Mouse (Mus musculus): ENCODE results near the gene Trpt1. TPM values are rescaled to one million over a fixed set of nuclear protein-coding genes. Genes with fewer than 3 reads are reported as not detected.
A peak's percentile ranks its signal among the peaks of the same experiment; 100 is the strongest.

Gene Trpt1
- polyA plus RNA-seq, 1 experiment: 4.6 TPM

- Histone ChIP-seq H3K27ac (ENCODE audit: control insufficient read depth, insufficient read depth, low read depth, low read length, poor library complexity) (no peak overlapping the region), H3K4me3 (replicated peaks; ENCODE audit: control insufficient read depth, low read depth, low read length) (no peak overlapping the region), H3K4me1 (ENCODE audit: control insufficient read depth, insufficient read depth, low read length) (no peaks in the 10 kb centered on the region)
- 83% methylated on average over 5 of the region's 5 CpGs for WGBS
- TF ChIP-seq POLR2A (IDR thresholded peaks at IDR 0.05; ENCODE audit: borderline replicate concordance, control insufficient read depth, low read depth, low read length) (no peak), CTCF (IDR thresholded peaks at IDR 0.05; ENCODE audit: control insufficient read depth, insufficient read depth, low read length) (no peak)
Measured at GRCm38 (mm10) chr19:7034006-7034405, 38.1 kb downstream of the Trpt1 start.

- 2% methylated on average over 35 of the region's 35 CpGs for WGBS
- peak overlapping the region; percentile 60 for H3K4me3 ChIP-seq (replicated peaks; ENCODE audit: control insufficient read depth, low read depth, low read length)
- H3K27ac ChIP-seq (ENCODE audit: control insufficient read depth, insufficient read depth, low read depth, low read length, poor library complexity): peak overlapping the region; percentile 34; the same call in 1 of the 2 replicates
- TF ChIP-seq POLR2A (IDR thresholded peaks at IDR 0.05; ENCODE audit: borderline replicate concordance, control insufficient read depth, low read depth, low read length): no peak
- no peak for TF ChIP-seq CTCF (IDR thresholded peaks at IDR 0.05; ENCODE audit: control insufficient read depth, insufficient read depth, low read length)
- peaks cover 3% of the 10 kb centered on the region for H3K4me1 ChIP-seq (ENCODE audit: control insufficient read depth, insufficient read depth, low read length)
Measured at GRCm38 (mm10) chr19:7039088-7039720, 43.3 kb downstream of the Trpt1 start.

GRCm38 (mm10) chr19:7039841-7040636 lies 44.1 kb downstream of the Trpt1 start, which contains the start of gene Stip1:
TSS of gene Stip1 (minus strand) at chr19:7039967.
- Histone ChIP-seq H3K27ac (ENCODE audit: control insufficient read depth, insufficient read depth, low read depth, low read length, poor library complexity) (peak within 1 kb of the TSS; percentile 65), H3K4me3 (replicated peaks; ENCODE audit: control insufficient read depth, low read depth, low read length) (peak within 1 kb of the TSS; percentile 68), H3K4me1 (ENCODE audit: control insufficient read depth, insufficient read depth, low read length) (peaks cover 3% of the 10 kb centered on the region)
- TF ChIP-seq POLR2A (IDR thresholded peaks at IDR 0.05; ENCODE audit: borderline replicate concordance, control insufficient read depth, low read depth, low read length): peak; percentile 93
- TF ChIP-seq CTCF (IDR thresholded peaks at IDR 0.05; ENCODE audit: control insufficient read depth, insufficient read depth, low read length): peak; percentile 32; the same call in 1 of the 2 replicates
- under 1% methylated on average over 49 of the region's 49 CpGs for WGBS

- no peak for TF ChIP-seq POLR2A (IDR thresholded peaks at IDR 0.05; ENCODE audit: borderline replicate concordance, control insufficient read depth, low read depth, low read length)
- no peak for TF ChIP-seq CTCF (IDR thresholded peaks at IDR 0.05; ENCODE audit: control insufficient read depth, insufficient read depth, low read length)
- peak overlapping the region; percentile 68 for H3K4me3 ChIP-seq (replicated peaks; ENCODE audit: control insufficient read depth, low read depth, low read length)
- peaks cover 3% of the 10 kb centered on the region for H3K4me1 ChIP-seq (ENCODE audit: control insufficient read depth, insufficient read depth, low read length)
- peak overlapping the region; percentile 65 for H3K27ac ChIP-seq (ENCODE audit: control insufficient read depth, insufficient read depth, low read depth, low read length, poor library complexity)
- WGBS: 14% methylated on average over 13 of the region's 13 CpGs
Measured at GRCm38 (mm10) chr19:7040637-7041130, 44.8 kb downstream of the Trpt1 start.

GRCm38 (mm10) chr19:7041171-7041570 lies 45.2 kb downstream of the Trpt1 start:
- no peak overlapping the region for H3K4me3 ChIP-seq (replicated peaks; ENCODE audit: control insufficient read depth, low read depth, low read length)
- no peak for TF ChIP-seq POLR2A (IDR thresholded peaks at IDR 0.05; ENCODE audit: borderline replicate concordance, control insufficient read depth, low read depth, low read length)
- TF ChIP-seq CTCF (IDR thresholded peaks at IDR 0.05; ENCODE audit: control insufficient read depth, insufficient read depth, low read length): no peak
- 86% methylated on average over 2 of the region's 2 CpGs for WGBS
- H3K4me1 ChIP-seq (ENCODE audit: control insufficient read depth, insufficient read depth, low read length): peaks cover 3% of the 10 kb centered on the region
- no peak overlapping the region for H3K27ac ChIP-seq (ENCODE audit: control insufficient read depth, insufficient read depth, low read depth, low read length, poor library complexity)

GRCm38 (mm10) chr19:7044279-7044678 lies 48.3 kb downstream of the Trpt1 start:
- Histone ChIP-seq H3K4me1 (ENCODE audit: control insufficient read depth, insufficient read depth, low read length) (peaks cover 3% of the 10 kb centered on the region), H3K27ac (ENCODE audit: control insufficient read depth, insufficient read depth, low read depth, low read length, poor library complexity) (no peak overlapping the region), H3K4me3 (replicated peaks; ENCODE audit: control insufficient read depth, low read depth, low read length) (no peak overlapping the region)
- WGBS: 78% methylated on average over 4 of the region's 4 CpGs
- TF ChIP-seq POLR2A (IDR thresholded peaks at IDR 0.05; ENCODE audit: borderline replicate concordance, control insufficient read depth, low read depth, low read length): no peak
- no peak for TF ChIP-seq CTCF (IDR thresholded peaks at IDR 0.05; ENCODE audit: control insufficient read depth, insufficient read depth, low read length)

GRCm38 (mm10) chr19:7044706-7045105 lies 48.8 kb downstream of the Trpt1 start:
- Histone ChIP-seq H3K4me1 (ENCODE audit: control insufficient read depth, insufficient read depth, low read length) (peaks cover 3% of the 10 kb centered on the region), H3K27ac (ENCODE audit: control insufficient read depth, insufficient read depth, low read depth, low read length, poor library complexity) (no peak overlapping the region), H3K4me3 (replicated peaks; ENCODE audit: control insufficient read depth, low read depth, low read length) (no peak overlapping the region)
- TF ChIP-seq POLR2A (IDR thresholded peaks at IDR 0.05; ENCODE audit: borderline replicate concordance, control insufficient read depth, low read depth, low read length) (no peak), CTCF (IDR thresholded peaks at IDR 0.05; ENCODE audit: control insufficient read depth, insufficient read depth, low read length) (no peak)
- 67% methylated on average over 4 of the region's 4 CpGs for WGBS

Other genes starting within 250 kb of the Trpt1 start
- 4.7 and 5.5 TPM in 2 replicates for gene Rps6ka4, start 155.5 kb upstream of the Trpt1 start, polyA plus RNA-seq (2011; ENCODE audit: insufficient read depth, insufficient read length, low replicate concordance, missing spikeins)
- gene Ccdc88b, start 137.9 kb upstream of the Trpt1 start, polyA plus RNA-seq (2011; ENCODE audit: insufficient read depth, insufficient read length, low replicate concordance, missing spikeins): 29.0 and 66.6 TPM in 2 replicates
- 28.6 and 37.9 TPM in 2 replicates for gene Trmt112, start 86.4 kb upstream of the Trpt1 start, polyA plus RNA-seq (2011; ENCODE audit: insufficient read depth, insufficient read length, low replicate concordance, missing spikeins)
- 181 and 324 TPM in 2 replicates for gene Prdx5, start 86.0 kb upstream of the Trpt1 start, polyA plus RNA-seq (2011; ENCODE audit: insufficient read depth, insufficient read length, low replicate concordance, missing spikeins)
- 25.1 and 27.2 TPM in 2 replicates for gene Esrra, start 74.3 kb upstream of the Trpt1 start, polyA plus RNA-seq (2011; ENCODE audit: insufficient read depth, insufficient read length, low replicate concordance, missing spikeins)
- gene Catsperz, start 70.8 kb upstream of the Trpt1 start, polyA plus RNA-seq (2011; ENCODE audit: insufficient read depth, insufficient read length, low replicate concordance, missing spikeins): 2.6 TPM in 1 of 2 replicates, not detected in the other
- gene Kcnk4, start 61.6 kb upstream of the Trpt1 start, polyA plus RNA-seq (2011; ENCODE audit: insufficient read depth, insufficient read length, low replicate concordance, missing spikeins): not detected in 2 replicates
- gene Bad, start 54.3 kb upstream of the Trpt1 start, polyA plus RNA-seq (2011; ENCODE audit: insufficient read depth, insufficient read length, low replicate concordance, missing spikeins): 15.4 and 20.4 TPM in 2 replicates
- 18.7 and 31.9 TPM in 2 replicates for gene Gpr137, start 53.7 kb upstream of the Trpt1 start, polyA plus RNA-seq (2011; ENCODE audit: insufficient read depth, insufficient read length, low replicate concordance, missing spikeins)
- gene Ppp1r14b, start 21.2 kb upstream of the Trpt1 start, polyA plus RNA-seq (2011; ENCODE audit: insufficient read depth, insufficient read length, low replicate concordance, missing spikeins): 83.5 and 137 TPM in 2 replicates
- gene Plcb3, start 19.7 kb upstream of the Trpt1 start, polyA plus RNA-seq (2011; ENCODE audit: insufficient read depth, insufficient read length, low replicate concordance, missing spikeins): 9.7 and 14.6 TPM in 2 replicates
- gene Fkbp2, start 15.6 kb upstream of the Trpt1 start, polyA plus RNA-seq (2011; ENCODE audit: insufficient read depth, insufficient read length, low replicate concordance, missing spikeins): 40.9 and 42.3 TPM in 2 replicates
- 10.0 and 14.0 TPM in 2 replicates for gene Vegfb, start 8.5 kb upstream of the Trpt1 start, polyA plus RNA-seq (2011; ENCODE audit: insufficient read depth, insufficient read length, low replicate concordance, missing spikeins)
- 14.8 and 28.8 TPM in 2 replicates for gene Dnajc4, start 3.6 kb upstream of the Trpt1 start, polyA plus RNA-seq (2011; ENCODE audit: insufficient read depth, insufficient read length, low replicate concordance, missing spikeins)
- gene Nudt22, start within 50 bp of the Trpt1 start, polyA plus RNA-seq (2011; ENCODE audit: insufficient read depth, insufficient read length, low replicate concordance, missing spikeins): 13.2 and 20.7 TPM in 2 replicates
- 149 and 202 TPM in 2 replicates for gene Fermt3, start 23.3 kb downstream of the Trpt1 start, polyA plus RNA-seq (2011; ENCODE audit: insufficient read depth, insufficient read length, low replicate concordance, missing spikeins)
- 54.6 and 95.7 TPM in 2 replicates for gene Stip1, start 43.8 kb downstream of the Trpt1 start, polyA plus RNA-seq (2011; ENCODE audit: insufficient read depth, insufficient read length, low replicate concordance, missing spikeins)
- 4.8 and 6.2 TPM in 2 replicates for gene Macrod1, start 60.7 kb downstream of the Trpt1 start, polyA plus RNA-seq (2011; ENCODE audit: insufficient read depth, insufficient read length, low replicate concordance, missing spikeins)
- gene Flrt1, start 109.6 kb downstream of the Trpt1 start, polyA plus RNA-seq (2011; ENCODE audit: insufficient read depth, insufficient read length, low replicate concordance, missing spikeins): not detected in 2 replicates
- gene Otub1, start 210.2 kb downstream of the Trpt1 start, polyA plus RNA-seq (2011; ENCODE audit: insufficient read depth, insufficient read length, low replicate concordance, missing spikeins): 24.0 and 45.5 TPM in 2 replicates
- 369 and 431 TPM in 2 replicates for gene Cox8a, start 221.5 kb downstream of the Trpt1 start, polyA plus RNA-seq (2011; ENCODE audit: insufficient read depth, insufficient read length, low replicate concordance, missing spikeins)
- gene Naa40, start 245.1 kb downstream of the Trpt1 start, polyA plus RNA-seq (2011; ENCODE audit: insufficient read depth, insufficient read length, low replicate concordance, missing spikeins): 16.3 and 17.7 TPM in 2 replicates

Measured in bone marrow, adult 2 months (tissue).